Mouse (Mus musculus) kidney, embryonic 15.5 days (tissue): Measurements from ENCODE around the gene Arhgap21. TPM values are rescaled to one million over a fixed set of nuclear protein-coding genes. Genes with fewer than 3 reads are reported as not detected.
"Not testable (repeated sequence)": the region's sequence is repeated elsewhere in the genome, so short reads cannot be mapped to it uniquely, and the experiment has no call there.

ENCODE experiments used
- ATAC-seq: fragments of 200-750 bp; cut with Nextera tagmentation; replicated peaks from 2 replicates; pipeline ENCODE4 v1.8.0; 2017; ENCODE audit warnings: moderate TSS enrichment; ENCODE audit not compliant: low FRiP score
- H3K27ac ChIP-seq: fragments of 300-500 bp; sonication (generic); 2 replicates; pipeline ENCODE4 v1.5.1; 2015; ENCODE audit warnings: mild to moderate bottlenecking, inconsistent platforms
- H3K27me3 ChIP-seq: fragments of 300-500 bp; sonication (generic); 2 replicates; pipeline ENCODE4 v1.6.1; 2015; ENCODE audit warnings: inconsistent platforms
- H3K36me3 ChIP-seq: fragments of 300-500 bp; sonication (generic); 2 replicates; pipeline ENCODE4 v1.6.1; 2015; ENCODE audit warnings: inconsistent platforms
- H3K4me1 ChIP-seq: fragments of 300-500 bp; sonication (generic); 2 replicates; pipeline ENCODE4 v1.6.1; 2015; ENCODE audit warnings: inconsistent platforms
- H3K4me2 ChIP-seq: fragments of 300-500 bp; sonication (generic); 2 replicates; pipeline ENCODE4 v1.6.1; 2015; ENCODE audit warnings: moderate library complexity, mild to moderate bottlenecking, inconsistent platforms
- H3K4me3 ChIP-seq: fragments of 300-500 bp; sonication (generic); replicated peaks from 2 replicates; pipeline ENCODE4 v1.5.1; 2015; ENCODE audit warnings: mild to moderate bottlenecking, inconsistent platforms
- H3K9ac ChIP-seq: fragments of 300-500 bp; sonication (generic); 2 replicates; pipeline ENCODE4 v1.6.1; 2015; ENCODE audit warnings: mild to moderate bottlenecking, inconsistent platforms
- H3K9me3 ChIP-seq: fragments of 300-500 bp; sonication (generic); replicated peaks from 2 replicates; pipeline ENCODE4 v1.6.1; 2016; ENCODE audit warnings: inconsistent platforms
- WGBS: fragments of 180-500 bp; shearing (Covaris S2); methylation state at CpG from one replicate; pipeline ENCODE4 v1.1.7; 2015; ENCODE audit warnings: mixed read lengths; 5-methylcytosine and 5-hydroxymethylcytosine counted together
- polyA plus RNA-seq: library from polyadenylated mRNA; unstranded; fragments of >200 nt; fragmentation: Nextera tagmentation; extraction: Ambion mirVana; gene quantifications from 2 replicates; pipeline ENCODE4 v1.2.1, GENCODE M21; 2015

Arhgap21 gene
- polyA plus RNA-seq, 1 experiment from 2014 or later = 12.7 TPM

DNA sequence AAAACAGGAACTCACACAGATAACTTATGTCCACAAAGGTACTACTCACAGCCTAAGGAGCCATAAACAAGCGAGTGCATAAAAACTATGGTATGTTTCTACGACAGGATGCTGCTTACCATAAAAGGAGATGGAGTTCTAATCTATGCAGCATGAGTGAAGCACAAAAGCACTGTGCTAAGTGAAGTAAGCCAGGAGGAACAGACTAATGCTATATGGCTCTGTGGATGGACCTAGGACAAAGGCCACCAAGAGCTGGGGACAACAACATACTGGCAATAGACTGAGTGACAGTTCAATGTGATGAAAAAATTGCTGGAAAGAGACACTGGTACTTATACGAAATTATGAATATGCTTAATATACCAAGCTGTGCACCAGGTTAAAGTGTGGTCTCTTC is 19.5 kb downstream of the Arhgap21 start:
- no peak overlapping the region for H3K9ac ChIP-seq
- ATAC-seq = no peak
- H3K4me1 ChIP-seq = peaks cover 19% of the 10 kb centered on the region; the same call in 1 of the 2 replicates
- no peak overlapping the region for H3K27ac ChIP-seq
- H3K4me3 ChIP-seq = no peak overlapping the region
- WGBS = 69% methylated on average over 3 of the region's 3 CpGs
- no peaks in the 10 kb centered on the region for H3K36me3 ChIP-seq
- no peaks in the 10 kb centered on the region for H3K9me3 ChIP-seq
- H3K27me3 ChIP-seq = no peaks in the 10 kb centered on the region
- no peak overlapping the region for H3K4me2 ChIP-seq

DNA sequence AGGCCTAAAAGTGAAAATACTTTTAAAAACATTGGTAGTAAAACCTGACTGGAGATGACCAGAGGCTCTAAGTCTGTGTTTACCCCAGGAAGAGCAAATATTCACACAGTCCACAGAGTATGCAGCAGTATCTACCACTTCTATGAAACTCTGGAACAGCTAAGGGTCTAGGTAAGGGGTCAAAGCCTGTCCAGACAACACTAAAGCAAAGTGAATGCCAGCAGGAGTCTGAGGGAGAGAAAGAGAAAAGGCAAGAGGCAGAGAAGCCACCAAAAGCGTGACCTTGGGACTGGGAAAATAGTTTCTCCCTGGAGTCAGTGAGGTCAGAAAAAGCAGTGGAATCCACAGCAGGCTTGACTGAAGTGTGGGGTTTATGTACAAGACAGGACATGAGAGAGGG is 21.6 kb downstream of the Arhgap21 start:
- Histone ChIP-seq H3K4me1 (peaks cover 39% of the 10 kb centered on the region), H3K27ac (no peak overlapping the region), H3K36me3 (no peaks in the 10 kb centered on the region), H3K27me3 (no peaks in the 10 kb centered on the region), H3K4me2 (no peak overlapping the region), H3K9ac (no peak overlapping the region), H3K4me3 (no peak overlapping the region), H3K9me3 (no peaks in the 10 kb centered on the region)
- 63% methylated on average over 1 of the region's 1 CpGs for WGBS
- no peak for ATAC-seq

DNA sequence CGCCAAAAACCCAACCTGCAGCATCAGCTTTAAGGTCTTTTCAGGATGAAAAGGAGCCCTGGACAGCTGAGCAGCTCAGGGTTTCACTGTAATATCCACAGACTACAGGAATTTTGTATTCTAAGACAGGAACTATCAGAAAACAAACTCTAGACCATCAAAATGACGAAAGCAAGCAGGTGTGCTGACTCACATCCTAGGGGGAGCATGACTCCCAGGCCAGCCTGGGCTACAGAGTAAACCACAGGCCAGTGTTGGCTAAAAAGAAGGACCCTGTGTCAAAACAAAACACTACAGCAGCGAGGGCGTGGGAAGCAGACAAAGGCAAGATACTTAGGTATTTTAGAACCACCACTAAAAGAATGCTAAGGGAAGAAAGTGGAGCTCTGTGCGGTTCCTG is 23.1 kb downstream of the Arhgap21 start:
- Histone ChIP-seq H3K27ac (no peak overlapping the region), H3K4me1 (peaks cover 46% of the 10 kb centered on the region), H3K4me3 (no peak overlapping the region), H3K27me3 (no peaks in the 10 kb centered on the region), H3K4me2 (no peak overlapping the region), H3K9ac (no peak overlapping the region), H3K36me3 (no peaks in the 10 kb centered on the region), H3K9me3 (no peaks in the 10 kb centered on the region)
- 91% methylated on average over 5 of the region's 5 CpGs for WGBS
- no peak for ATAC-seq

DNA sequence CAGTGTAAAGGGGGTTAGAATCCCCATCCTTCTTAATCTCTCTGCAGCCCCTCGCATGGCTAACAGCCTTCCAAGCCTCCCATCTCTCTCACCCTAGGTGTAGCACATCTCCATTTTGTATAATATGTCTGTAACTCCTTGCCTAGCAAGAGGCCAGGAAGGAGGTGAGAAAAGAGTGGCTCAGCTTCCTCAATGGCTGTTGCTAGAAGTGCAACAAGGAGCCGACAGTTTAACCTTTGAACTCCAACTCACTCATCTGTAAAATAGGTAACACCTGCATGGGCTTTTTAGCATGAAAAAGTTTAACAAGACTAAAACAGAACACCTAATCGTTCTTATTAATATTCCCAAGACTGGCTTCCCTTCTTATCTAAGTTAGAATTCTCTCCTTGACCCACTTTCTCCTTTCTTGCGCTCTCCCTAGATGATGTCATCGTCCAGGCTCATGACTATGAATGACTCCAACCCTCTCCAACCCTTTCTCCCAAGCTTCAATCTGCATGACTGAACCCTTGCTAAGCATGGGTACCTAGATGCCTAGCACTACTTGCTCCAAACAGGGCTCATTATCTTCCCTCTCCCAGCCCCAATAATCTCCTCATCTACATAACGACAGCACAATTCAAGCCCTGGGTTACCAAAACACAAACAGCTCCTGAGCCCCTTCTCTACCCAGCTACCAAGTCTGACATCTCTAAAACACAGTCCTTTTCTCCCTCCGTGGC is 24.8 kb downstream of the Arhgap21 start:
- H3K27ac ChIP-seq = no peak overlapping the region
- H3K36me3 ChIP-seq = no peaks in the 10 kb centered on the region
- H3K4me2 ChIP-seq = no peak overlapping the region
- no peaks in the 10 kb centered on the region for H3K9me3 ChIP-seq
- peaks cover 48% of the 10 kb centered on the region for H3K4me1 ChIP-seq
- no peak overlapping the region for H3K9ac ChIP-seq
- WGBS = 29% methylated on average over 7 of the region's 7 CpGs
- no peaks in the 10 kb centered on the region for H3K27me3 ChIP-seq
- H3K4me3 ChIP-seq = no peak overlapping the region
- ATAC-seq = peak; percentile 40; the same call in 1 of the 2 replicates

DNA sequence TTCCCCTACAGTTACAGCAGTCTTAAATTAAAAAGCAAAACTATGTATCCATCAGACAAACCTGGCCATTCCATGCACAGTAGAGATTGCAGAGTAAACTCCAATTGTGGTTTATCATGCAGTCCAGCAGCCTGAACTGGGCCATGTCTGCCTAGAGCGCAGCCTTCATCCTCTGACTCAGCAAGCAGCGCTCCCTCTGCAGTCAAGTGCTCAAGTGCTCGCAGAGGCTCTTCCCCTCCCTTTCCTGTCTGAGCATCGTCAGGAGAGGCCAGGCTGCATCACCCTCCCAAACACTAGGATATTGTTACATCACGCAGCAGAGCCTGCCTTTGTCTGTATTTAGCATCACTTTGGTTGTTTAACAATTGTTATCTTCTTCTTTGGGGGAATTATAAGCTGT is 25.5 kb downstream of the Arhgap21 start:
- no peaks in the 10 kb centered on the region for H3K36me3 ChIP-seq
- no peaks in the 10 kb centered on the region for H3K27me3 ChIP-seq
- H3K4me3 ChIP-seq = no peak overlapping the region
- no peak overlapping the region for H3K27ac ChIP-seq
- H3K4me2 ChIP-seq = no peak overlapping the region
- H3K4me1 ChIP-seq = peaks cover 44% of the 10 kb centered on the region
- H3K9ac ChIP-seq = no peak overlapping the region
- ATAC-seq = peak; percentile 80
- H3K9me3 ChIP-seq = no peaks in the 10 kb centered on the region
- 7% methylated on average over 5 of the region's 5 CpGs for WGBS

DNA sequence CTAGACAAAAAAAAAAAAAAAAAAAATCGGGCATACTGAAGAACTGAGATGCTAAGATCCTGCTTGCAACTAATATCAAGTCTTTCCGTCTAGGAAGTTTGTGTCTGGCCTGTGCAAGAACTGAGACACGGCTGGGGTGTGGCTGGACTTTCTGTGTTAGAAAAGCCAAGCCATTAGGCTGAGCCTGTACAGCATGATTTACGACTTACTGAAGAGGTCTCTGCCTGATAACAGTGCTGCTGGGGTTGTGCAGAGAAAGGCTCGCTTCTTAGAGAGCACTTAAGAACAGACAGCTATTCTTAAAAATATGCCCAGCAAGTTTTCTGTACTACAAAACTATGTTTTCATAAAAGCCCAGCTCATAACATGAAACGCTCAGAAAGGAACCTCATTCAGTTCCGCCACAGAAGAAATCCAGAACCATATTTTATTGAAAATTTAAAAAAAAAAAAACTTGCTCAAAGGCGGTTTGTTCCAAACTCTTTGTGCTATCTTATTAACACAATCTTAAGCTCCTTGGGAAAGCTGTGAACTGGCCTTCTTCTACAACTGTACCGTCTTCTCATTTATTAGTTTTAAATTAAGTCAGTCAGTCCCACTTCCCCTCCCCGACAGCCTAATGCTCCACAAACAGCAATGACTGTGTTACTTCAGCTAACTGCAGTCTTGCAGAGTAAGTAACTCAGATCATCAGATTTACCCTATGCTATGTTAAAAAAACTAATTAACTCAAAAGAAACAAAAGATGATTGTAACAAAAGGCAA is 26.1 kb downstream of the Arhgap21 start:
- Histone ChIP-seq H3K4me3 (no peak overlapping the region), H3K27me3 (no peaks in the 10 kb centered on the region), H3K36me3 (no peaks in the 10 kb centered on the region), H3K9me3 (no peaks in the 10 kb centered on the region), H3K9ac (no peak overlapping the region), H3K4me2 (no peak overlapping the region), H3K4me1 (peaks cover 47% of the 10 kb centered on the region), H3K27ac (no peak overlapping the region)
- 33% methylated on average over 10 of the region's 10 CpGs for WGBS
- peak; percentile 78 for ATAC-seq

DNA sequence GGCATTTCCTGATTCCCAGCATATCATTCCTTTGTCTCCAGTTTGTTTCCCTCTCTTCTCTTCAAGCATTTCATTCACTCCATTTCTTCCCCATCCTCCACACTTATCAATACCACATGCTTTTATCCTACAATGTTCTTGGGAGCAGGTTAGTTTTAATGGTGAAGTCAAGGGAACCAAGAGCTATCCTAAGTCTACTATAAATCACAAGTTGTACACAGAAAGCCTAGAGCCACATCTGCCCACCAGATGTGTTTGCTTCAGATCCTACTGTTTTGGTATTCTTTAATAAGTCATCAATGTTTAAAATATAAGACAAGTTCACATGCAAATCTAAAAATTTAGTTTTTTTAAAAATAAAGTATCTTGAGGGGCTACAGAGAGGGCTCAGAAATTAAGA is 27.6 kb downstream of the Arhgap21 start:
- Histone ChIP-seq H3K36me3 (no peaks in the 10 kb centered on the region), H3K27ac (no peak overlapping the region), H3K4me2 (no peak overlapping the region), H3K9ac (no peak overlapping the region), H3K27me3 (no peaks in the 10 kb centered on the region), H3K9me3 (no peaks in the 10 kb centered on the region), H3K4me1 (peaks cover 47% of the 10 kb centered on the region), H3K4me3 (no peak overlapping the region)
- no peak for ATAC-seq

DNA sequence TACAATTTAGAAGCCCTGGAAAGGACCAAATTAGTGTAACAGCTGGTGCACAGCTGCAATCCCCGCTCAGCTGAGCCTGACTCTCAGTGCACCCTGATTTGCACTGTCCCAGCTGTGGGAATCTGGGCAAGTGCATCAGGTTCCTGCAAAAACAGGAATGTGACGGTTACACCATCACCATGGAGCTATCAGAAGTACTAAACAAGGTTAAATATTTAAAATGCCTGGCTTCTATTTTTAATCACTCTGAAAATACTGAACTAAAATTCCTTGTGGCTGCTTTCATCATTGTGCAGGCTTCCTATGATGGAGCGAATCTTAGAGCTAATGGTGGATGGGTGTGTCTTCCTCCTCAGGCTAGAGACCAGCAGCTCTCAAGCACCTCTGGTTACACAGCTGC is 29.3 kb downstream of the Arhgap21 start:
- ATAC-seq = no peak
- no peak overlapping the region for H3K27ac ChIP-seq
- H3K9ac ChIP-seq = no peak overlapping the region
- WGBS = 78% methylated on average over 3 of the region's 3 CpGs
- peaks cover 46% of the 10 kb centered on the region for H3K4me1 ChIP-seq
- no peak overlapping the region for H3K4me3 ChIP-seq
- H3K27me3 ChIP-seq = no peaks in the 10 kb centered on the region
- no peaks in the 10 kb centered on the region for H3K9me3 ChIP-seq
- no peaks in the 10 kb centered on the region for H3K36me3 ChIP-seq
- no peak overlapping the region for H3K4me2 ChIP-seq

DNA sequence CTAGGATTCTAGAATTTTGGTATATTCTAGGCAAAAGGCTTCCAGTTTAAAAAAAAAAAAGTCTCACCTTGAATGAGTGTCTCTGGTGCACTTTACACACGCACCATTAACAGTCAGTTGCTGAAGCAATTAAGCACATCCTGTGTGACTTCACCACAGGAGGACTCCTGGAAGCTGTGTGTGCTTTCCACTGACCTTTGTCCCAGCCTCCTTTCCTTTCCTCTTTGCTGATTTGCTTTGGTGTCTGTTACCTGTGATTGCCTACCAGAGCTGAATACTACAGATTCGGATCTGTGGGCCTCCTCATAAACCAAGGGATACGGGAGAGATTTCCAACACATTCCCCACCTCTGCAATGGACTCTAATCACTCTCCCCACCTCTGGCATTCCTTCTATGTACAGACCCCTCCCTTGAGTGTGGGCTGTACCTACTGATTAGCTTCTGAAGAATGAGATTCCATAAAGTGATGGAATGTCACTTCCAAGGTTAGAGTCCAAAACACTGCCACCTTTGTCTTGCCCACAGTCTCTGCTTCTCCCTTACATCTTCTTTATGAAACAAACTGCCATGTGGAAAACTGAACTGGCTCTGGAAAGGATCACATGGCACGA is 32.0 kb downstream of the Arhgap21 start:
- H3K36me3 ChIP-seq = no peaks in the 10 kb centered on the region
- H3K27me3 ChIP-seq = no peaks in the 10 kb centered on the region
- 33% methylated on average over 4 of the region's 4 CpGs for WGBS
- no peak overlapping the region for H3K4me3 ChIP-seq
- H3K4me1 ChIP-seq = peaks cover 21% of the 10 kb centered on the region
- no peak overlapping the region for H3K4me2 ChIP-seq
- H3K9ac ChIP-seq = no peak overlapping the region
- no peaks in the 10 kb centered on the region for H3K9me3 ChIP-seq
- 0 out of 2 replicates have a peak overlapping the region, but pooled peaks have one; percentile 18 for H3K27ac ChIP-seq
- peak; percentile 47; the same call in 1 of the 2 replicates for ATAC-seq

DNA sequence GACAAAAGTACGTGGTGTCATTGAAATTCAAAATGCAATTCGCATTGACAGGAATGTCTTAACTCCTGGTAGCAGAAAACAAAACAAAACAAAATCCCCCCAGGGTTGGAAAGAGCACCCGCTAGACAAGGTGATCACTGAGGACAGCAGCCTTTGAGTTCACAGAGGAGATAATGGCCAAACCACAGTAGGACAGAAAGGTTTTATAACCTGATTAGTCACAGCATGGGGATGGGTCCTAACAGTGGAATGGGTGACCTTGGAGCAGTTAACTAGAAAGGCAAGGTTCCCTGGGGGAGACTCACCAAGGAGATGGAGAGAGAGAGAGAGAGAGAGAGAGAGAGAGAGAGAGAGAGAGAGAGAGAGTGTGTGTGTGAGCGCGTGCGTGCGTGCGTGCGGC is 34.3 kb downstream of the Arhgap21 start:
- peaks cover 12% of the 10 kb centered on the region for H3K4me1 ChIP-seq
- 67% methylated on average over 9 of the region's 9 CpGs for WGBS
- ATAC-seq = no peak
- no peak overlapping the region for H3K4me2 ChIP-seq
- H3K9ac ChIP-seq = no peak overlapping the region
- H3K36me3 ChIP-seq = no peaks in the 10 kb centered on the region
- no peaks in the 10 kb centered on the region for H3K27me3 ChIP-seq
- H3K27ac ChIP-seq = no peak overlapping the region
- no peak overlapping the region for H3K4me3 ChIP-seq
- H3K9me3 ChIP-seq = no peaks in the 10 kb centered on the region

DNA sequence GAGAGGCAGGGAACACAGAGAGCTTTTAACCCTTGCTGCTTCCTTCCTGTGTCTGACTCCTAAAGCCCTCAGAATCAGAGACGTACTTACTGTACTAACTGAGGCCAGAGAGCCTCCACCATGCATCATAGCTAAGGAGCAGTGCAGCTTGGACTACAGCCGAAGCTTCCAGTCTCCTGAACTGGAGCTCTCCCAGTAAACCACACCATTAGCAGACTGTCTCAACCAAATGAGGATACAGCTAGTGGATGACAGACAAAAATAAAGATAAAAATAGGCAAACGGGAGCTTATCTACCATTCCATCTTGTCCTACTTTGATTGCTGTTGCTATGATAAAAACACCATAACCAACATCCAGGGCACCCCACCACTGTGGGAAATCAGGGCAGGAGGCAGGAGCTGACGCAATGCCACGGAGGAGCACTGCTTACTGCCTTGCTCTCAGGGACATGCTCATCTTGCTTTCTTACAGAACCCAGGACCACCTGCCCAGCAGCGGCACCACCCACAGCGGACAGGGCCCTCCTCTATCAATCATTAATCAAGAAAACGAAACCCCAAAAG is 35.9 kb downstream of the Arhgap21 start:
- Histone ChIP-seq H3K4me1 (peaks cover 9% of the 10 kb centered on the region; the same call in 1 of the 2 replicates), H3K27ac (no peak overlapping the region), H3K36me3 (no peaks in the 10 kb centered on the region), H3K4me2 (no peak overlapping the region), H3K4me3 (no peak overlapping the region), H3K27me3 (no peaks in the 10 kb centered on the region), H3K9me3 (no peaks in the 10 kb centered on the region), H3K9ac (no peak overlapping the region)
- no peak for ATAC-seq
- WGBS = 84% methylated on average over 8 of the region's 8 CpGs

DNA sequence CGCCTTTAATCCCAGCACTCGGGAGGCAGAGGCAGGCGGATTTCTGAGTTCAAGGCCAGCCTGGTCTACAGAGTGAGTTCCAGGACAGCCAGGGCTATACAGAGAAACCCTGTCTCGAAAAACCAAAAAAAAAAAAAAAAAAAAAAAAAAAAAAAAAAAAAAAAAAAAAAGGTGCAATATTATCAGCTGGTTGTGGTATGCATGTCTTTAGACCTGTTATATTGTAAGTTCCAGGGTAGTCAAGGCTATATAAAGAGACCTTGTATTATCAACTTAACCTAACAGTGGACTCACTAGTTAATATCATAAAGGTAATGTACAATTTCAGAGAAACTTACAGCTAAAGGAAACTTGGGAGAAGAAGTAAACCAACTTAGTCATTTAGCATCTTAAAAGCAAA is 36.9 kb downstream of the Arhgap21 start:
- not testable (repeated sequence) for ATAC-seq, H3K27ac ChIP-seq, H3K9ac ChIP-seq, H3K27me3 ChIP-seq, H3K4me3 ChIP-seq, H3K4me1 ChIP-seq, H3K4me2 ChIP-seq, H3K9me3 ChIP-seq, H3K36me3 ChIP-seq
- 95% methylated on average over 4 of the region's 4 CpGs for WGBS
